Mouse (Mus musculus) brain, embryonic 14.5 days (tissue): ENCODE results near the gene Epha4.

Source experiments
- CTCF ChIP-seq: fragments of 200-500 bp; IDR thresholded peaks from 2 replicates; pipeline ENCODE4 v1.5.1; 2012; ENCODE audit warnings: inconsistent platforms, mild to moderate bottlenecking, moderate library complexity, borderline replicate concordance; ENCODE audit not compliant: insufficient read depth, insufficient read length; ENCODE audit errors: extremely low read depth
- POLR2A ChIP-seq: fragments of 200-500 bp; IDR thresholded peaks from 2 replicates; pipeline ENCODE4 v1.6.1; 2012; ENCODE audit warnings: mild to moderate bottlenecking, inconsistent platforms, borderline replicate concordance; ENCODE audit not compliant: poor library complexity, insufficient read depth, insufficient read length, severe bottlenecking; ENCODE audit errors: extremely low read depth

- no peak for TF ChIP-seq CTCF
- TF ChIP-seq POLR2A: no peak
These were observed 56.0 kb downstream of the Epha4 start for GRCm38 (mm10) chr1:77458751-77459385.
